Mouse (Mus musculus) left cerebral cortex, adult 9 months (tissue): Measurements from ENCODE around the gene Gm4201.
"Not testable (repeated sequence)": the region's sequence is repeated elsewhere in the genome, so short reads cannot be mapped to it uniquely, and the experiment has no call there.

Experiments used
- DNase-seq, 2 experiments: peaks; one replicate each; pipeline ENCODE4 v3.0.0; 2022; ENCODE audit warnings: low spot score in 2 of 2

Gm4201 gene

DNA sequence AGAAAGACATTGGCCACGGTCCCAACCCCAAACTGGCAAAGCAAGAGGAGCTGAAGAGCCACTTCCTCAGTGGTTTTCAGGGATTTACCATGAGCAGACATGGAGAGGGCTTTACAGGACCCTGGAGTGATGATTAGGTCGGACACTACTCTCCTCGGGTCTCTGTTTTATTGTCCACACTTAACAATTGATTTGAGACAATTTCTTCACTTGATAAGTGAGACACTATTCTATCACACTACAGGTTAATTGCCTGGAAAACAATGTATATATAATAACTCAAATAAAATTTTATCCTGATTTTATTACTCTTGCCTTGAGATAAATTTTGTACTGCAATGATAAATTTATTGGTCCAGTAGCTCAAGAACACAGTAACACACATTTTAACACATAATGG, at the start of gene Gm4201:
TSS of gene Gm4201 (minus strand) at position 101 of the 400 bp plus-strand sequence.
- not testable (repeated sequence) for DNase-seq

DNA sequence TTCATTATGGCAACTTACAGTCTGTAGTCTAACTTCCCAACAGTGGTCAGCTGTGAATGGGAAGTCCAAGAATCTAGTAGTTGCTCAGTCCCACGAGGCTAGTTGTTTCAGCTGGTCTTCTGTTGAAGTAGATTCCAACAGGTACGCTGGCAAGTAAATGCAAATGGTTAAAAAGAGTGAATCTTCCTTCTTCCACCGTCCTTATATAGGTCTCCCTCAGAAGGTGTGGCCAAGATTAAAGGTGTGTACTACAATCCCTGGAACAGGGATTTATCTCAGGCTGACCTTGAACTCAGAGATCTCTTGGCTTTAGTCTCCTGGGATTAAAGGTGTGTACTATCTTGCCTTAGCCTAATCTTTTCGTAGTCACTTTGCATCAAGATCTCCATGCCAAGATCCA, 22.9 kb upstream of the Gm4201 start, which contains the start of gene Gm4565:
TSS of gene Gm4565 (minus strand) at position 101 of the 400 bp plus-strand sequence.
- not testable (repeated sequence) for DNase-seq

DNA sequence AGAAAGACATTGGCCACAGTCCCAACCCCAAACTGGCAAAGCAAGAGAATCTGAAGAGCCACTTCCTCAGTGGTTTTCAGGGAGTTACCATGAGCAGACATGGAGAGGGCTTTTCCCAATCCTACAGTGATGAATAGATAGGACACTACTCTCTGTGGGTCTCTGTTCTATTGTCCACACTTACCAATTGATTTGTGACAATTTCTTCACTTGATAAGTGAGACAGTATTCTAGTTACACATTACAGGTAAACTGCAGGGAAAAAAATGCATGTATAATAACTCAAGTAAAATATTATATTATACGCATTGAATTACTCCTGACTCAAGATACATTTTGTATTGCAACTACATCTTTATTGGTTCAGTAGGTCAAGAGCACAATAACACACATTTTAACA, 30.4 kb downstream of the Gm4201 start, which contains the start of gene Gm8677:
TSS of gene Gm8677 (minus strand) at position 101 of the 400 bp plus-strand sequence.
- not testable (repeated sequence) for DNase-seq

DNA sequence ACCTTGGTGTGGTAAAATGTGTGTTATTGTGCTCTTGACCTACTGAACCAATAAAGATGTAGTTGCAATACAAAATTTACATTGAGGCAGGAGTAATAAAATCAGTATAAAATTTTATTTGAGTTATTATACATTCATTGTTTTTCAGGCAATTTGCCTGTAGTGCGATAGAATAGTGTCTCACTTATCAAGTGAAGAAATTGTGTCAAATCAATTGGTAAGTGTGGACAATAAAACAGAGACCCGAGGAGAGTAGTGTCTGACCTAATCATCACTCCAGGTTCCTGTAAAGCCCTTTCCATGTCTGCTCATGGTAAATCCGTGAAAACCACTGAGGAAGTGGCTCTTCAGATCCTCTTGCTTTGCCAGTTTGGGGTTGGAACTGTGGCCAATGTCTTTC, 42.5 kb downstream of the Gm4201 start, which contains the start of gene Vmn1r152:
TSS of gene Vmn1r152 (plus strand) at position 301 of the 400 bp plus-strand sequence.
- DNase-seq, result not testable (repeated sequence)
